Mouse (Mus musculus) liver, embryonic 12.5 days (tissue): ENCODE measurements around the gene Rere. TPM values are rescaled to one million over a fixed set of nuclear protein-coding genes. Genes with fewer than 3 reads are reported as not detected.

Source experiments
- ATAC-seq: fragments of 200-750 bp; cut with Nextera tagmentation; 2 replicates; pipeline ENCODE4 v1.8.0; 2017; ENCODE audit warnings: moderate number of reproducible peaks, mild to moderate bottlenecking, moderate library complexity
- H3K27ac ChIP-seq: fragments of 300-500 bp; sonication (generic); 2 replicates; pipeline ENCODE4 v1.5.1; 2016; ENCODE audit warnings: mild to moderate bottlenecking
- H3K27me3 ChIP-seq: fragments of 300-500 bp; sonication (generic); replicated peaks from 2 replicates; pipeline ENCODE4 v1.6.1; 2016; ENCODE audit warnings: mild to moderate bottlenecking, moderate library complexity
- H3K36me3 ChIP-seq: fragments of 300-500 bp; sonication (generic); 2 replicates; pipeline ENCODE4 v1.6.1; 2016; ENCODE audit warnings: mild to moderate bottlenecking, moderate library complexity
- H3K4me1 ChIP-seq: fragments of 300-500 bp; sonication (generic); 2 replicates; pipeline ENCODE4 v1.6.1; 2016
- H3K4me2 ChIP-seq: fragments of 300-500 bp; sonication (generic); 2 replicates; pipeline ENCODE4 v1.6.1; 2016; ENCODE audit warnings: mild to moderate bottlenecking, moderate library complexity
- H3K4me3 ChIP-seq: fragments of 300-500 bp; sonication (generic); 2 replicates; pipeline ENCODE4 v1.5.1; 2016; ENCODE audit warnings: mild to moderate bottlenecking, moderate library complexity
- H3K9ac ChIP-seq: fragments of 300-500 bp; sonication (generic); 2 replicates; pipeline ENCODE4 v1.6.1; 2016; ENCODE audit warnings: mild to moderate bottlenecking, moderate library complexity
- H3K9me3 ChIP-seq: fragments of 300-500 bp; sonication (generic); replicated peaks from 2 replicates; pipeline ENCODE4 v1.6.1; 2016; ENCODE audit warnings: mild to moderate bottlenecking, moderate library complexity
- WGBS: fragments of 180-500 bp; shearing (Covaris S2); methylation state at CpG from one replicate; pipeline ENCODE4 v1.1.7; 2016; ENCODE audit not compliant: insufficient replicate concordance; 5-methylcytosine and 5-hydroxymethylcytosine counted together
- polyA plus RNA-seq: library from polyadenylated mRNA; unstranded; fragments of >200 nt; fragmentation: Nextera tagmentation; extraction: Ambion mirVana; gene quantifications from 2 replicates; pipeline ENCODE4 v1.2.1, GENCODE M21; 2016

Gene Rere
- 11.6 and 12.8 TPM in 2 replicates for polyA plus RNA-seq

- H3K9ac ChIP-seq = peak within 1 kb of the TSS; percentile 94
- ATAC-seq = peak; percentile 98
- WGBS = under 1% methylated on average over 58 of the region's 60 CpGs
- peak within 1 kb of the TSS; percentile 90 for H3K4me2 ChIP-seq
- no peaks in the 10 kb centered on the region for H3K9me3 ChIP-seq
- peaks cover 33% of the 10 kb centered on the region for H3K4me1 ChIP-seq
- H3K4me3 ChIP-seq = peak within 1 kb of the TSS; percentile 89
- no peaks in the 10 kb centered on the region for H3K27me3 ChIP-seq
- H3K27ac ChIP-seq = peak within 1 kb of the TSS; percentile 94
- H3K36me3 ChIP-seq = no peaks in the 10 kb centered on the region
Observed at GRCm38 (mm10) chr4:150281018-150281761, at the start of gene Rere. Rere (plus strand) TSS chr4:150281646.

- Histone ChIP-seq H3K4me3 (no peak overlapping the region), H3K27ac (no peak overlapping the region), H3K9me3 (no peaks in the 10 kb centered on the region), H3K9ac (no peak overlapping the region), H3K36me3 (no peaks in the 10 kb centered on the region), H3K4me2 (no peak overlapping the region), H3K4me1 (peaks cover 41% of the 10 kb centered on the region), H3K27me3 (peaks cover 21% of the 10 kb centered on the region)
- WGBS = 41% methylated on average over 8 of the region's 8 CpGs
- ATAC-seq = no peak
Observed at GRCm38 (mm10) chr4:150231871-150232270, 49.6 kb upstream of the Rere start.

GRCm38 (mm10) chr4:150234599-150235327 lies 46.7 kb upstream of the Rere start:
- Histone ChIP-seq H3K27ac (peak overlapping the region; percentile 67), H3K9ac (0 out of 2 replicates have a peak overlapping the region, but pooled peaks have one; percentile 8), H3K36me3 (peaks cover 11% of the 10 kb centered on the region), H3K4me1 (peaks cover 58% of the 10 kb centered on the region), H3K4me3 (no peak overlapping the region), H3K4me2 (0 out of 2 replicates have a peak overlapping the region, but pooled peaks have one; percentile 0), H3K27me3 (peaks cover 21% of the 10 kb centered on the region), H3K9me3 (no peaks in the 10 kb centered on the region)
- ATAC-seq = no peak
- WGBS = 43% methylated on average over 8 of the region's 8 CpGs

GRCm38 (mm10) chr4:150235585-150235984 lies 45.9 kb upstream of the Rere start:
- no peak overlapping the region for H3K9ac ChIP-seq
- peaks cover 62% of the 10 kb centered on the region for H3K4me1 ChIP-seq
- 61% methylated on average over 4 of the region's 4 CpGs for WGBS

GRCm38 (mm10) chr4:150236031-150236430 lies 45.4 kb upstream of the Rere start:
- peak overlapping the region; percentile 89 for H3K9ac ChIP-seq
- H3K4me2 ChIP-seq = peak overlapping the region; percentile 86
- H3K4me1 ChIP-seq = peaks cover 61% of the 10 kb centered on the region
- no peak for ATAC-seq
- peak overlapping the region; percentile 91 for H3K27ac ChIP-seq
- H3K36me3 ChIP-seq = peaks cover 24% of the 10 kb centered on the region
- peak overlapping the region; percentile 84 for H3K4me3 ChIP-seq
- 60% methylated on average over 8 of the region's 8 CpGs for WGBS
- no peaks in the 10 kb centered on the region for H3K9me3 ChIP-seq
- H3K27me3 ChIP-seq = peaks cover 12% of the 10 kb centered on the region

More at GRCm38 (mm10) chr4:150235585-150235984, 45.9 kb upstream of the Rere start:
- Histone ChIP-seq H3K9me3 (no peaks in the 10 kb centered on the region), H3K27me3 (peaks cover 16% of the 10 kb centered on the region), H3K36me3 (peaks cover 19% of the 10 kb centered on the region), H3K4me2 (no peak overlapping the region), H3K27ac (peak overlapping the region; percentile 67), H3K4me3 (no peak overlapping the region)
- ATAC-seq = no peak

GRCm38 (mm10) chr4:150236521-150237481 lies 44.6 kb upstream of the Rere start, which contains the start of gene Eno1:
Eno1 (plus strand) TSS chr4:150236721.
- peaks cover 64% of the 10 kb centered on the region for H3K4me1 ChIP-seq
- peak within 1 kb of the TSS; percentile 91 for H3K27ac ChIP-seq
- H3K36me3 ChIP-seq = peaks cover 31% of the 10 kb centered on the region
- WGBS = under 1% methylated on average over 75 of the region's 78 CpGs
- H3K9me3 ChIP-seq = no peaks in the 10 kb centered on the region
- H3K9ac ChIP-seq = peak within 1 kb of the TSS; percentile 89
- peak within 1 kb of the TSS; percentile 84 for H3K4me3 ChIP-seq
- peak within 1 kb of the TSS; percentile 86 for H3K4me2 ChIP-seq
- ATAC-seq = peak; percentile 93
- H3K27me3 ChIP-seq = 0 out of 2 replicates have a peak, but pooled peaks cover 4% of the 10 kb centered on the region

GRCm38 (mm10) chr4:150237636-150238361 lies 43.6 kb upstream of the Rere start:
- Histone ChIP-seq H3K4me3 (peak overlapping the region; percentile 84), H3K9me3 (no peaks in the 10 kb centered on the region), H3K36me3 (peaks cover 41% of the 10 kb centered on the region), H3K27ac (peak overlapping the region; percentile 91), H3K27me3 (no peaks in the 10 kb centered on the region), H3K4me1 (peaks cover 71% of the 10 kb centered on the region), H3K9ac (peak overlapping the region; percentile 89), H3K4me2 (peak overlapping the region; percentile 86)
- ATAC-seq = peak; percentile 46
- under 1% methylated on average over 21 of the region's 21 CpGs for WGBS

- Histone ChIP-seq H3K27ac (peak overlapping the region; percentile 91), H3K36me3 (peaks cover 49% of the 10 kb centered on the region), H3K4me1 (peaks cover 71% of the 10 kb centered on the region), H3K9me3 (no peaks in the 10 kb centered on the region), H3K9ac (peak overlapping the region; percentile 89), H3K4me2 (peak overlapping the region; percentile 86), H3K4me3 (peak overlapping the region; percentile 84), H3K27me3 (no peaks in the 10 kb centered on the region)
- 4% methylated on average over 3 of the region's 3 CpGs for WGBS
- no peak for ATAC-seq
Observed at GRCm38 (mm10) chr4:150238433-150239086, 42.9 kb upstream of the Rere start.

- 36% methylated on average over 5 of the region's 5 CpGs for WGBS
Observed at GRCm38 (mm10) chr4:150239087-150239480, 42.4 kb upstream of the Rere start.

GRCm38 (mm10) chr4:150239503-150239902 lies 41.9 kb upstream of the Rere start:
- Histone ChIP-seq H3K36me3 (peaks cover 58% of the 10 kb centered on the region), H3K9ac (peak overlapping the region; percentile 89; the same call in 1 of the 2 replicates)
- 22% methylated on average over 6 of the region's 6 CpGs for WGBS

More at GRCm38 (mm10) chr4:150239087-150239480, 42.4 kb upstream of the Rere start:
- no peaks in the 10 kb centered on the region for H3K9me3 ChIP-seq
- peak overlapping the region; percentile 84 for H3K4me3 ChIP-seq
- peak overlapping the region; percentile 86 for H3K4me2 ChIP-seq
- H3K4me1 ChIP-seq = peaks cover 71% of the 10 kb centered on the region
- no peaks in the 10 kb centered on the region for H3K27me3 ChIP-seq
- H3K36me3 ChIP-seq = peaks cover 54% of the 10 kb centered on the region
- ATAC-seq = no peak
- peak overlapping the region; percentile 89 for H3K9ac ChIP-seq
- H3K27ac ChIP-seq = peak overlapping the region; percentile 91

More at GRCm38 (mm10) chr4:150239503-150239902, 41.9 kb upstream of the Rere start:
- no peaks in the 10 kb centered on the region for H3K9me3 ChIP-seq
- peak overlapping the region; percentile 86 for H3K4me2 ChIP-seq
- peak overlapping the region; percentile 84 for H3K4me3 ChIP-seq
- H3K4me1 ChIP-seq = peaks cover 68% of the 10 kb centered on the region
- ATAC-seq = no peak
- no peaks in the 10 kb centered on the region for H3K27me3 ChIP-seq
- H3K27ac ChIP-seq = peak overlapping the region; percentile 91
